12 mouse cellular contexts compared by ENCODE assay signal in genomic region chr10:112125090-112125489, GRCm38 (mm10). TPM values are rescaled to one million over a fixed set of nuclear protein-coding genes. Genes with fewer than 3 reads are reported as not detected.
"Had no signal": no experiment of that assay in that cellular context is flagged by ENCODE, and none has a peak within 500 bp of the region (broad histone marks: within the 10 kb centered on the region; RNA-seq: fewer than 3 reads in every experiment).

No protein-coding gene starts in this region.

RNA-seq across cellular contexts. Expression of gene Glipr1l3, which starts 35.0 kb away (rescaled TPM):
- polyA plus RNA-seq: small intestine, adult 2 months; spleen, adult 2 months; stomach, embryonic 14.5 days; stomach, embryonic 15.5 days; stomach, embryonic 16.5 days; stomach, postnatal 0 days; thymus, adult 2 months; thymus, postnatal 0 days; urinary bladder, adult 2 months had no signal

RNA-seq across cellular contexts. Expression of gene Caps2, which starts 38.3 kb away (rescaled TPM):
- polyA plus RNA-seq: small intestine, adult 2 months; spleen, adult 2 months; thymus, adult 2 months; thymus, postnatal 0 days had no signal

RNA-seq across cellular contexts. Expression of gene Glipr1l2, which starts 41.9 kb away (rescaled TPM):
- polyA plus RNA-seq: neural tube, embryonic 13.5 days; neural tube, embryonic 14.5 days; neural tube, embryonic 15.5 days; small intestine, adult 2 months; spleen, adult 2 months; stomach, embryonic 14.5 days; stomach, embryonic 15.5 days; stomach, embryonic 16.5 days; stomach, postnatal 0 days; thymus, adult 2 months; thymus, postnatal 0 days; urinary bladder, adult 2 months had no signal
